Mouse (Mus musculus) embryonic fibroblast, embryonic 13.5 days (primary cell): Measurements from ENCODE around the gene Vps51.

Experiments
- CTCF ChIP-seq: IDR thresholded peaks from 2 replicates; pipeline ENCODE4 v1.5.1; 2011; ENCODE audit warnings: mild to moderate bottlenecking, control low read depth, low read length, moderate library complexity, borderline replicate concordance; ENCODE audit not compliant: insufficient read depth
- POLR2A ChIP-seq: IDR thresholded peaks from 2 replicates; pipeline ENCODE4 v1.6.1; 2011; ENCODE audit warnings: low read depth, mild to moderate bottlenecking, control low read depth, low read length, moderate library complexity

DNA sequence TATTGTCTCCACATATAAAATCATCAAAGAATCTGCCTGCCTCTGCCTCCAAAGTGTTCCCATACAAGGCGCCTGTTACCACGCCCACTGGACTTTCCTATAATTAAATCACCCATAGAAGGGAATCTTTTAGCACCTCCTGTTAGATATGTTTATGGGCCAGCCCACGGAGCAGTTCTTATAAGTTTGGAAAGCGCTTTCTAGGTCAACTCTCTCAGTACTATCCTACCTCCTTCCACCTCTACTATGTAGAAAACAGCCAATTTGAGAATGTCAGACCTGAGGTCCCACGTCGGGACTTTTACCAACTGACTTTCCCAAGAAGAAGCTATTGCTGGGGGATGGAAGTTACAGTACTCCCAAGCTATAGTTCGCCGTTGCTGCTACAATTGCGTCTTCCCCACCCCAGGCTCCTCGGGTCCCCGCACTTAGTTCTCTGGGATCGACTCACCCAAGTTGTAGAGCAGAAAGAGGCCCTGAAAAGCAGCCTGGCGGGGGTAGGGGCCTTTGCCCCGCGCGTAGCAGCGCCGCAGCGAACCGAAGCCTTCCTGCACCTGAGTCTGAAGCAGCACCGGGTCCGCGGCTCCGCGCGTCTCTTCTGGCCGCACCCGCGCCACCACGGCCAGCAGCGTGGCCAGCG is 40.4 kb upstream of the Vps51 start:
- TF ChIP-seq CTCF (no peak), POLR2A (no peak)
